Mouse (Mus musculus) liver, embryonic 15.5 days (tissue): ENCODE results near the gene Cpt1b. TPM values are rescaled to one million over a fixed set of nuclear protein-coding genes. Genes with fewer than 3 reads are reported as not detected.
A peak's percentile ranks its signal among the peaks of the same experiment; 100 is the strongest.

Source experiments
- ATAC-seq: fragments of 200-750 bp; cut with Nextera tagmentation; 2 replicates; pipeline ENCODE4 v1.8.0; 2017; ENCODE audit warnings: moderate number of reproducible peaks, mild to moderate bottlenecking, moderate library complexity; ENCODE audit not compliant: insufficient read depth
- H3K27ac ChIP-seq: fragments of 300-500 bp; sonication (generic); replicated peaks from 2 replicates; pipeline ENCODE4 v1.5.1; 2015; ENCODE audit warnings: mild to moderate bottlenecking, inconsistent platforms
- H3K27me3 ChIP-seq: fragments of 300-500 bp; sonication (generic); 2 replicates; pipeline ENCODE4 v1.6.1; 2015; ENCODE audit warnings: mild to moderate bottlenecking, inconsistent platforms
- H3K36me3 ChIP-seq: fragments of 300-500 bp; sonication (generic); replicated peaks from 2 replicates; pipeline ENCODE4 v1.6.1; 2015; ENCODE audit warnings: moderate library complexity, mild to moderate bottlenecking, inconsistent platforms
- H3K4me1 ChIP-seq: fragments of 300-500 bp; sonication (generic); replicated peaks from 2 replicates; pipeline ENCODE4 v1.6.1; 2015; ENCODE audit warnings: inconsistent platforms
- H3K4me2 ChIP-seq: fragments of 300-500 bp; sonication (generic); 2 replicates; pipeline ENCODE4 v1.6.1; 2015; ENCODE audit warnings: moderate library complexity, mild to moderate bottlenecking, inconsistent platforms
- H3K4me3 ChIP-seq: fragments of 300-500 bp; sonication (generic); replicated peaks from 2 replicates; pipeline ENCODE4 v1.5.1; 2015; ENCODE audit warnings: mild to moderate bottlenecking, inconsistent platforms
- H3K9ac ChIP-seq: fragments of 300-500 bp; sonication (generic); 2 replicates; pipeline ENCODE4 v1.6.1; 2015; ENCODE audit warnings: moderate library complexity, mild to moderate bottlenecking, inconsistent platforms
- H3K9me3 ChIP-seq: fragments of 300-500 bp; sonication (generic); replicated peaks from 2 replicates; pipeline ENCODE4 v1.6.1; 2016; ENCODE audit warnings: inconsistent platforms
- whole genome bisulfite sequencing: fragments of 180-500 bp; shearing (Covaris S2); methylation state at CpG from one replicate; pipeline ENCODE4 v1.1.7; 2015; ENCODE audit warnings: mixed read lengths; ENCODE audit not compliant: insufficient replicate concordance; 5-methylcytosine and 5-hydroxymethylcytosine counted together
- polyA plus RNA-seq: library from polyadenylated mRNA; unstranded; fragments of >200 nt; fragmentation: Nextera tagmentation; extraction: Ambion mirVana; gene quantifications from 2 replicates; pipeline ENCODE4 v1.2.1, GENCODE M21; 2015

The Cpt1b gene
- polyA plus RNA-seq, 1 experiment from 2014 or later = 3.1 TPM

GRCm38 (mm10) chr15:89460298-89460697, 34.6 kb upstream of the Cpt1b start:
- WGBS = 62% methylated on average over 10 of the region's 10 CpGs

GRCm38 (mm10) chr15:89459821-89460220, 34.2 kb upstream of the Cpt1b start:
- H3K27me3 ChIP-seq = peaks cover 61% of the 10 kb centered on the region
- no peak for ATAC-seq
- H3K36me3 ChIP-seq = no peaks in the 10 kb centered on the region
- H3K27ac ChIP-seq = no peak overlapping the region
- H3K9me3 ChIP-seq = no peaks in the 10 kb centered on the region
- no peak overlapping the region for H3K9ac ChIP-seq
- WGBS = 63% methylated on average over 7 of the region's 7 CpGs
- no peak overlapping the region for H3K4me3 ChIP-seq
- no peak overlapping the region for H3K4me2 ChIP-seq
- no peaks in the 10 kb centered on the region for H3K4me1 ChIP-seq

More at GRCm38 (mm10) chr15:89460298-89460697, 34.6 kb upstream of the Cpt1b start:
- H3K9me3 ChIP-seq = no peaks in the 10 kb centered on the region
- H3K4me3 ChIP-seq = no peak overlapping the region
- H3K27ac ChIP-seq = no peak overlapping the region
- H3K4me1 ChIP-seq = no peaks in the 10 kb centered on the region
- H3K9ac ChIP-seq = no peak overlapping the region
- H3K27me3 ChIP-seq = peaks cover 57% of the 10 kb centered on the region
- no peaks in the 10 kb centered on the region for H3K36me3 ChIP-seq
- no peak for ATAC-seq
- no peak overlapping the region for H3K4me2 ChIP-seq

GRCm38 (mm10) chr15:89458942-89459341, 33.3 kb upstream of the Cpt1b start:
- ATAC-seq = no peak

GRCm38 (mm10) chr15:89455642-89456041, 30.0 kb upstream of the Cpt1b start:
- Histone ChIP-seq H3K9ac (no peak overlapping the region), H3K9me3 (no peaks in the 10 kb centered on the region), H3K4me1 (peaks cover 9% of the 10 kb centered on the region; the same call in 1 of the 2 replicates), H3K27me3 (peaks cover 87% of the 10 kb centered on the region), H3K4me2 (no peak overlapping the region), H3K4me3 (no peak overlapping the region), H3K27ac (no peak overlapping the region), H3K36me3 (no peaks in the 10 kb centered on the region)
- no peak for ATAC-seq
- 62% methylated on average over 6 of the region's 6 CpGs for WGBS

More at GRCm38 (mm10) chr15:89458942-89459341, 33.3 kb upstream of the Cpt1b start:
- Histone ChIP-seq H3K27me3 (peaks cover 70% of the 10 kb centered on the region), H3K27ac (no peak overlapping the region), H3K9ac (no peak overlapping the region), H3K4me1 (peaks cover 3% of the 10 kb centered on the region; the same call in 1 of the 2 replicates), H3K4me3 (no peak overlapping the region), H3K36me3 (no peaks in the 10 kb centered on the region), H3K4me2 (no peak overlapping the region), H3K9me3 (no peaks in the 10 kb centered on the region)
- 27% methylated on average over 15 of the region's 15 CpGs for WGBS

- Histone ChIP-seq H3K4me2 (no peak overlapping the region), H3K27me3 (peaks cover 90% of the 10 kb centered on the region), H3K27ac (no peak overlapping the region), H3K4me3 (no peak overlapping the region), H3K9ac (no peak overlapping the region), H3K36me3 (no peaks in the 10 kb centered on the region), H3K4me1 (peaks cover 9% of the 10 kb centered on the region; the same call in 1 of the 2 replicates), H3K9me3 (no peaks in the 10 kb centered on the region)
- no peak for ATAC-seq
- 22% methylated on average over 6 of the region's 6 CpGs for WGBS
Measured at GRCm38 (mm10) chr15:89454857-89455256, 29.2 kb upstream of the Cpt1b start.

GRCm38 (mm10) chr15:89453865-89454478, 28.3 kb upstream of the Cpt1b start, which contains the start of gene Mapk8ip2:
Gene Mapk8ip2, plus strand, starts transcription at chr15:89453913.
- Histone ChIP-seq H3K9ac (no peak within 1 kb of the TSS), H3K9me3 (no peaks in the 10 kb centered on the region), H3K27ac (no peak within 1 kb of the TSS), H3K4me1 (peaks cover 9% of the 10 kb centered on the region; the same call in 1 of the 2 replicates), H3K4me3 (peak within 1 kb of the TSS; percentile 32), H3K36me3 (no peaks in the 10 kb centered on the region), H3K27me3 (peaks cover 86% of the 10 kb centered on the region), H3K4me2 (peak within 1 kb of the TSS; percentile 54)
- ATAC-seq = no peak
- 3% methylated on average over 53 of the region's 53 CpGs for WGBS

GRCm38 (mm10) chr15:89452906-89453864, 27.5 kb upstream of the Cpt1b start:
- no peak overlapping the region for H3K27ac ChIP-seq
- H3K4me3 ChIP-seq = no peak overlapping the region
- 5% methylated on average over 24 of the region's 24 CpGs for WGBS
- no peak overlapping the region for H3K9ac ChIP-seq
- H3K9me3 ChIP-seq = no peaks in the 10 kb centered on the region
- peaks cover 78% of the 10 kb centered on the region for H3K27me3 ChIP-seq
- no peak for ATAC-seq
- H3K4me1 ChIP-seq = peaks cover 9% of the 10 kb centered on the region; the same call in 1 of the 2 replicates
- H3K36me3 ChIP-seq = no peaks in the 10 kb centered on the region
- peak overlapping the region; percentile 54 for H3K4me2 ChIP-seq

- H3K9ac ChIP-seq = no peak overlapping the region
- no peaks in the 10 kb centered on the region for H3K9me3 ChIP-seq
- H3K36me3 ChIP-seq = no peaks in the 10 kb centered on the region
- WGBS = 31% methylated on average over 8 of the region's 8 CpGs
- no peaks in the 10 kb centered on the region for H3K4me1 ChIP-seq
- no peak for ATAC-seq
- H3K4me3 ChIP-seq = no peak overlapping the region
- H3K4me2 ChIP-seq = no peak overlapping the region
- no peak overlapping the region for H3K27ac ChIP-seq
- H3K27me3 ChIP-seq = no peaks in the 10 kb centered on the region
Measured at GRCm38 (mm10) chr15:89442486-89443070, 16.9 kb upstream of the Cpt1b start.

- Histone ChIP-seq H3K27me3 (no peaks in the 10 kb centered on the region), H3K4me3 (no peak overlapping the region), H3K36me3 (no peaks in the 10 kb centered on the region), H3K4me2 (no peak overlapping the region), H3K4me1 (peaks cover 12% of the 10 kb centered on the region), H3K27ac (no peak overlapping the region), H3K9me3 (no peaks in the 10 kb centered on the region), H3K9ac (no peak overlapping the region)
- WGBS = 77% methylated on average over 5 of the region's 5 CpGs
- ATAC-seq = no peak
Measured at GRCm38 (mm10) chr15:89435878-89436277, 10.2 kb upstream of the Cpt1b start.

- Histone ChIP-seq H3K4me3 (no peak overlapping the region), H3K9me3 (no peaks in the 10 kb centered on the region), H3K27ac (no peak overlapping the region), H3K4me2 (no peak overlapping the region), H3K36me3 (no peaks in the 10 kb centered on the region), H3K4me1 (peaks cover 20% of the 10 kb centered on the region), H3K27me3 (no peaks in the 10 kb centered on the region), H3K9ac (no peak overlapping the region)
- ATAC-seq = no peak
- 45% methylated on average over 3 of the region's 3 CpGs for WGBS
Measured at GRCm38 (mm10) chr15:89434136-89434535, 8.5 kb upstream of the Cpt1b start.

GRCm38 (mm10) chr15:89432946-89433345, 7.3 kb upstream of the Cpt1b start:
- Histone ChIP-seq H3K4me3 (no peak overlapping the region), H3K4me1 (peaks cover 31% of the 10 kb centered on the region), H3K4me2 (no peak overlapping the region), H3K9ac (no peak overlapping the region), H3K27me3 (no peaks in the 10 kb centered on the region), H3K36me3 (peaks cover 4% of the 10 kb centered on the region), H3K9me3 (no peaks in the 10 kb centered on the region), H3K27ac (no peak overlapping the region)
- whole genome bisulfite sequencing = 66% methylated on average over 4 of the region's 4 CpGs
- ATAC-seq = no peak
